Mouse (Mus musculus) WW6 (cell line): ENCODE measurements around the gene Cisd3.
"Not testable (repeated sequence)": the region's sequence is repeated elsewhere in the genome, so short reads cannot be mapped to it uniquely, and the experiment has no call there.

ENCODE experiments used
- DNase-seq: peaks from one replicate; pipeline ENCODE4 v3.0.0-alpha.2; 2013; ENCODE audit warnings: low read depth, low spot score

The Cisd3 gene

GRCm38 (mm10) chr11:97711200-97711900 lies 25.7 kb downstream of the Cisd3 start:
- no peak for DNase-seq

GRCm38 (mm10) chr11:97712286-97712685 lies 26.7 kb downstream of the Cisd3 start:
- no peak for DNase-seq

GRCm38 (mm10) chr11:97713896-97714295 lies 28.3 kb downstream of the Cisd3 start:
- no peak for DNase-seq

GRCm38 (mm10) chr11:97714356-97714755 lies 28.7 kb downstream of the Cisd3 start:
- no peak for DNase-seq

GRCm38 (mm10) chr11:97714784-97715760 lies 29.4 kb downstream of the Cisd3 start:
- DNase-seq = no peak

GRCm38 (mm10) chr11:97716021-97716420 lies 30.4 kb downstream of the Cisd3 start:
- no peak for DNase-seq

- DNase-seq = no peak
Observed at GRCm38 (mm10) chr11:97717369-97718280, 32.0 kb downstream of the Cisd3 start.

- no peak for DNase-seq
Observed at GRCm38 (mm10) chr11:97718281-97718860, 32.7 kb downstream of the Cisd3 start.

GRCm38 (mm10) chr11:97719041-97719440 lies 33.4 kb downstream of the Cisd3 start:
- DNase-seq = no peak

- DNase-seq = no peak
Observed at GRCm38 (mm10) chr11:97721338-97721737, 35.7 kb downstream of the Cisd3 start.

- DNase-seq = no peak
Observed at GRCm38 (mm10) chr11:97723709-97724108, 38.1 kb downstream of the Cisd3 start.

GRCm38 (mm10) chr11:97728311-97728710 lies 42.7 kb downstream of the Cisd3 start:
- no peak for DNase-seq

- DNase-seq = no peak
Observed at GRCm38 (mm10) chr11:97728730-97729129, 43.1 kb downstream of the Cisd3 start.

- no peak for DNase-seq
Observed at GRCm38 (mm10) chr11:97733689-97734088, 48.1 kb downstream of the Cisd3 start.

- not testable (repeated sequence) for DNase-seq
Observed at GRCm38 (mm10) chr11:97734810-97735209, 49.2 kb downstream of the Cisd3 start.

- DNase-seq = no peak
Observed at GRCm38 (mm10) chr11:97736645-97737044, 51.0 kb downstream of the Cisd3 start.

- DNase-seq = no peak
Observed at GRCm38 (mm10) chr11:97737600-97737999, 52.0 kb downstream of the Cisd3 start.
